Mouse (Mus musculus) limb, embryonic 11.5 days (tissue): ENCODE measurements around the gene Adra1b. TPM values are rescaled to one million over a fixed set of nuclear protein-coding genes. Genes with fewer than 3 reads are reported as not detected.

Source experiments
- ATAC-seq: fragments of 200-750 bp; cut with Nextera tagmentation; 2 replicates; pipeline ENCODE4 v1.8.0; 2017; ENCODE audit warnings: low read depth; ENCODE audit not compliant: insufficient number of reproducible peaks, low FRiP score, low TSS enrichment
- DNase-seq: peaks from one replicate; pipeline ENCODE4 v3.0.0-alpha.2; 2015; ENCODE audit warnings: low spot score
- H3K27ac ChIP-seq: fragments of 300-500 bp; sonication (generic); replicated peaks from 2 replicates; pipeline ENCODE4 v1.5.1; 2014; ENCODE audit warnings: low read depth, mild to moderate bottlenecking, low read length
- H3K27me3 ChIP-seq: fragments of 300-500 bp; sonication (generic); 2 replicates; pipeline ENCODE4 v1.6.1; 2014; ENCODE audit warnings: mild to moderate bottlenecking, low read length, mixed read lengths; ENCODE audit not compliant: control insufficient read depth, insufficient read depth
- H3K36me3 ChIP-seq: fragments of 300-500 bp; sonication (generic); 2 replicates; pipeline ENCODE4 v1.6.1; 2014; ENCODE audit warnings: mild to moderate bottlenecking, low read length, moderate library complexity, mixed read lengths; ENCODE audit not compliant: control insufficient read depth, insufficient read depth
- H3K4me1 ChIP-seq: fragments of 300-500 bp; sonication (generic); 2 replicates; pipeline ENCODE4 v1.6.1; 2014; ENCODE audit warnings: low read length, mixed read lengths; ENCODE audit not compliant: control insufficient read depth, insufficient read depth
- H3K4me2 ChIP-seq: fragments of 300-500 bp; sonication (generic); 2 replicates; pipeline ENCODE4 v1.6.1; 2014; ENCODE audit warnings: low read depth, mild to moderate bottlenecking, moderate library complexity; ENCODE audit not compliant: severe bottlenecking
- H3K4me3 ChIP-seq: fragments of 300-500 bp; sonication (generic); 2 replicates; pipeline ENCODE4 v1.5.1; 2014; ENCODE audit warnings: low read depth, low read length
- H3K9ac ChIP-seq: fragments of 300-500 bp; sonication (generic); 2 replicates; pipeline ENCODE4 v1.6.1; 2014; ENCODE audit warnings: mild to moderate bottlenecking, low read length
- H3K9me3 ChIP-seq: fragments of 300-500 bp; sonication (generic); 2 replicates; pipeline ENCODE4 v1.6.1; 2016; ENCODE audit warnings: low read length; ENCODE audit not compliant: control insufficient read depth
- WGBS: fragments of 180-500 bp; shearing (Covaris S2); extraction: QIAGEN DNeasy Blood & Tissue Kit; methylation state at CpG from one replicate; pipeline ENCODE4 v1.1.7; 2014; 5-methylcytosine and 5-hydroxymethylcytosine counted together
- polyA plus RNA-seq: library from polyadenylated mRNA; unstranded; fragments of >200 nt; fragmentation: Nextera tagmentation; extraction: Ambion mirVana; gene quantifications from 2 replicates; pipeline ENCODE4 v1.2.1, GENCODE M21; 2014

Gene Adra1b
- polyA plus RNA-seq, 1 experiment from 2014 or later = 0.08 TPM

- Histone ChIP-seq H3K36me3 (no peaks in the 10 kb centered on the region), H3K4me3 (no peak overlapping the region), H3K27me3 (no peaks in the 10 kb centered on the region), H3K4me1 (no peaks in the 10 kb centered on the region), H3K27ac (no peak overlapping the region), H3K9ac (no peak overlapping the region), H3K4me2 (no peak overlapping the region), H3K9me3 (no peaks in the 10 kb centered on the region)
- peak; percentile 33 for DNase-seq
- no peak for ATAC-seq
- 35% methylated on average over 12 of the region's 12 CpGs for WGBS
These were observed 13.8 kb upstream of the Adra1b start for GRCm38 (mm10) chr11:43914552-43915447.

- H3K27me3 ChIP-seq = no peaks in the 10 kb centered on the region
- no peaks in the 10 kb centered on the region for H3K4me1 ChIP-seq
- H3K27ac ChIP-seq = no peak overlapping the region
- H3K9me3 ChIP-seq = no peaks in the 10 kb centered on the region
- ATAC-seq (no peak), DNase-seq (no peak)
- H3K36me3 ChIP-seq = no peaks in the 10 kb centered on the region
- H3K9ac ChIP-seq = no peak overlapping the region
- no peak overlapping the region for H3K4me2 ChIP-seq
- H3K4me3 ChIP-seq = no peak overlapping the region
- WGBS = 89% methylated on average over 16 of the region's 16 CpGs
These were observed 11.3 kb upstream of the Adra1b start for GRCm38 (mm10) chr11:43912136-43912888.

GRCm38 (mm10) chr11:43911646-43912045 is 10.6 kb upstream of the Adra1b start:
- DNase-seq = no peak
- no peaks in the 10 kb centered on the region for H3K36me3 ChIP-seq
- no peak overlapping the region for H3K4me2 ChIP-seq
- no peaks in the 10 kb centered on the region for H3K9me3 ChIP-seq
- H3K4me3 ChIP-seq = no peak overlapping the region
- 73% methylated on average over 6 of the region's 6 CpGs for WGBS
- H3K27me3 ChIP-seq = no peaks in the 10 kb centered on the region
- ATAC-seq = no peak
- H3K9ac ChIP-seq = no peak overlapping the region
- H3K4me1 ChIP-seq = no peaks in the 10 kb centered on the region
- H3K27ac ChIP-seq = no peak overlapping the region

GRCm38 (mm10) chr11:43903351-43903750 is 2.3 kb upstream of the Adra1b start:
- WGBS = 79% methylated on average over 10 of the region's 10 CpGs

GRCm38 (mm10) chr11:43899696-43900095 is 1.3 kb downstream of the Adra1b start:
- Histone ChIP-seq H3K9me3 (no peaks in the 10 kb centered on the region), H3K9ac (no peak overlapping the region), H3K4me2 (no peak overlapping the region), H3K27ac (no peak overlapping the region), H3K4me1 (no peaks in the 10 kb centered on the region), H3K36me3 (no peaks in the 10 kb centered on the region), H3K27me3 (no peaks in the 10 kb centered on the region), H3K4me3 (no peak overlapping the region)
- ATAC-seq (no peak), DNase-seq (no peak)
- WGBS = 89% methylated on average over 2 of the region's 2 CpGs

More at GRCm38 (mm10) chr11:43903351-43903750, 2.3 kb upstream of the Adra1b start:
- H3K36me3 ChIP-seq = no peaks in the 10 kb centered on the region
- DNase-seq = no peak
- no peaks in the 10 kb centered on the region for H3K27me3 ChIP-seq
- H3K9me3 ChIP-seq = no peaks in the 10 kb centered on the region
- H3K4me3 ChIP-seq = no peak overlapping the region
- no peak overlapping the region for H3K27ac ChIP-seq
- no peak overlapping the region for H3K4me2 ChIP-seq
- ATAC-seq = no peak
- no peak overlapping the region for H3K9ac ChIP-seq
- H3K4me1 ChIP-seq = no peaks in the 10 kb centered on the region

GRCm38 (mm10) chr11:43895323-43895722 is 5.7 kb downstream of the Adra1b start:
- no peak overlapping the region for H3K4me2 ChIP-seq
- 75% methylated on average over 2 of the region's 2 CpGs for WGBS
- H3K4me1 ChIP-seq = no peaks in the 10 kb centered on the region
- H3K4me3 ChIP-seq = no peak overlapping the region
- ATAC-seq (no peak), DNase-seq (no peak)
- H3K9ac ChIP-seq = no peak overlapping the region
- no peaks in the 10 kb centered on the region for H3K27me3 ChIP-seq
- no peak overlapping the region for H3K27ac ChIP-seq
- H3K36me3 ChIP-seq = no peaks in the 10 kb centered on the region
- H3K9me3 ChIP-seq = no peaks in the 10 kb centered on the region

- Histone ChIP-seq H3K27ac (no peak overlapping the region), H3K9me3 (no peaks in the 10 kb centered on the region), H3K4me2 (no peak overlapping the region), H3K36me3 (no peaks in the 10 kb centered on the region), H3K9ac (no peak overlapping the region), H3K4me3 (no peak overlapping the region), H3K4me1 (no peaks in the 10 kb centered on the region), H3K27me3 (no peaks in the 10 kb centered on the region)
- 81% methylated on average over 4 of the region's 4 CpGs for WGBS
- no peak for ATAC-seq
- no peak for DNase-seq
These were observed 8.5 kb downstream of the Adra1b start for GRCm38 (mm10) chr11:43892546-43892945.

- Histone ChIP-seq H3K27me3 (no peaks in the 10 kb centered on the region), H3K4me3 (no peak overlapping the region), H3K9me3 (no peaks in the 10 kb centered on the region), H3K36me3 (no peaks in the 10 kb centered on the region), H3K27ac (no peak overlapping the region), H3K4me1 (no peaks in the 10 kb centered on the region), H3K9ac (no peak overlapping the region), H3K4me2 (no peak overlapping the region)
- 89% methylated on average over 3 of the region's 3 CpGs for WGBS
- no peak for ATAC-seq
- DNase-seq = no peak
These were observed 9.6 kb downstream of the Adra1b start for GRCm38 (mm10) chr11:43891457-43891856.
